Mouse (Mus musculus) midbrain, embryonic 13.5 days (tissue): ENCODE measurements around the gene Clec1b. TPM values are rescaled to one million over a fixed set of nuclear protein-coding genes. Genes with fewer than 3 reads are reported as not detected.

Experiments used
- ATAC-seq: fragments of 200-750 bp; cut with Nextera tagmentation; 2 replicates; pipeline ENCODE4 v1.8.0; 2017; ENCODE audit warnings: mild to moderate bottlenecking, moderate TSS enrichment, moderate library complexity
- H3K27ac ChIP-seq: fragments of 300-500 bp; sonication (generic); 2 replicates; pipeline ENCODE4 v1.5.1; 2015; ENCODE audit warnings: inconsistent platforms, mild to moderate bottlenecking, moderate library complexity
- H3K27me3 ChIP-seq: fragments of 300-500 bp; sonication (generic); 2 replicates; pipeline ENCODE4 v1.6.1; 2015; ENCODE audit warnings: mild to moderate bottlenecking, inconsistent platforms
- H3K36me3 ChIP-seq: fragments of 300-500 bp; sonication (generic); 2 replicates; pipeline ENCODE4 v1.6.1; 2015; ENCODE audit warnings: mild to moderate bottlenecking, inconsistent platforms
- H3K4me1 ChIP-seq: fragments of 300-500 bp; sonication (generic); replicated peaks from 2 replicates; pipeline ENCODE4 v1.6.1; 2015; ENCODE audit warnings: inconsistent platforms
- H3K4me2 ChIP-seq: fragments of 300-500 bp; sonication (generic); replicated peaks from 2 replicates; pipeline ENCODE4 v1.6.1; 2015; ENCODE audit warnings: moderate library complexity, mild to moderate bottlenecking, inconsistent platforms
- H3K4me3 ChIP-seq: fragments of 300-500 bp; sonication (generic); replicated peaks from 2 replicates; pipeline ENCODE4 v1.5.1; 2015; ENCODE audit warnings: mild to moderate bottlenecking, inconsistent platforms
- H3K9ac ChIP-seq: fragments of 300-500 bp; sonication (generic); replicated peaks from 2 replicates; pipeline ENCODE4 v1.6.1; 2015; ENCODE audit warnings: mild to moderate bottlenecking, inconsistent platforms
- H3K9me3 ChIP-seq: fragments of 300-500 bp; sonication (generic); 2 replicates; pipeline ENCODE4 v1.6.1; 2016; ENCODE audit warnings: mild to moderate bottlenecking, inconsistent platforms
- WGBS: fragments of 180-500 bp; shearing (Covaris S2); methylation state at CpG from one replicate; pipeline ENCODE4 v1.1.7; 2015; 5-methylcytosine and 5-hydroxymethylcytosine counted together
- polyA plus RNA-seq: library from polyadenylated mRNA; unstranded; fragments of >200 nt; fragmentation: Nextera tagmentation; extraction: Ambion mirVana; gene quantifications from 2 replicates; pipeline ENCODE4 v1.2.1, GENCODE M21; 2015

The Clec1b gene
- polyA plus RNA-seq, 1 experiment from 2014 or later: 3.9 TPM

GRCm38 (mm10) chr6:129383466-129383865, 13.6 kb upstream of the Clec1b start:
- H3K36me3 ChIP-seq: no peaks in the 10 kb centered on the region
- whole genome bisulfite sequencing: 92% methylated on average over 3 of the region's 3 CpGs
- no peaks in the 10 kb centered on the region for H3K9me3 ChIP-seq
- H3K4me3 ChIP-seq: no peak overlapping the region
- H3K4me2 ChIP-seq: no peak overlapping the region
- no peak for ATAC-seq
- no peak overlapping the region for H3K9ac ChIP-seq
- no peaks in the 10 kb centered on the region for H3K27me3 ChIP-seq
- 0 out of 2 replicates have a peak, but pooled peaks cover 5% of the 10 kb centered on the region for H3K4me1 ChIP-seq
- H3K27ac ChIP-seq: no peak overlapping the region

DNA sequence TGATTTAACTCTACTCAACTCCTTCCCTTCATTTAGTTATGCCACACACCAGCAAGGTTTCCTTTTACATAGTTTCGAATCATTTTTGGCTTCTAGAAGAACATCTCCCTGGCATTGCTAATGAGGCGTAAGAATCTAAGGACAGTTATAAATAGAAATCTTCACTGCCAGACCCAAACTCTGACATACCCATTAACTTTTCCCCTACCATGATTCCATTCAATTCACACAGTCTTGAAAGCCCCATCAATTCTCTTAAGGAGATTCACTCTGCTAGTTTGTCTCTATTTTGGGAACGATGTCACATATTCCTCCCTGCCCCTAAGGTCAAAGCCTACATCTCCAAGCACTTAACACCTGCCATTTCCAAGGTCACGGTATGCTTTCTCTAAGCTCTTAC, 12.1 kb upstream of the Clec1b start:
- 71% methylated on average over 4 of the region's 4 CpGs for WGBS

DNA sequence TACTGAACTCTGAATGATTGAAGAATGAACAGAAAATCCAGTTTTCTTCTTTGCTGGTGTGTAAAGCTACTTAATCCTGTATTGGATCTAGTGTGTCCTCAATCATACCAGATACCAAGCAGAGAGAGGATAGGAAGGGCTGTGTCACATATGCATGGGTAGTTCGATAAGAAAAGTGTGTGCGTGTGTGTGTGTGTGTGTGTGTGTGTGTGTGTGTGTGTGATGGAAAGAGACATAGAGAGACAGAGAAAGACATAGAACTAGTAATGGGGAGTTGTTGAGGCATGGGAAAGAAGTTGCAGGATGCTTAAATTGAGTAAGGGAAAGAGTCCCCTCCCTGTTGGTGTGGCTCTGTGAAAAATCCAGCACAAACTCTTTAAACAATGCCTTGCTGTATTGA, 11.3 kb upstream of the Clec1b start, which contains the start of gene Clec12b:
Clec12b (minus strand) TSS at position 101 of the 400 bp plus-strand sequence.
- Histone ChIP-seq H3K9me3 (no peaks in the 10 kb centered on the region), H3K4me2 (no peak within 1 kb of the TSS), H3K36me3 (no peaks in the 10 kb centered on the region), H3K27ac (no peak within 1 kb of the TSS), H3K9ac (no peak within 1 kb of the TSS), H3K4me1 (0 out of 2 replicates have a peak, but pooled peaks cover 5% of the 10 kb centered on the region), H3K4me3 (no peak within 1 kb of the TSS), H3K27me3 (no peaks in the 10 kb centered on the region)
- WGBS: 83% methylated on average over 2 of the region's 2 CpGs
- ATAC-seq: no peak

More for the DNA sequence above, 12.1 kb upstream of the Clec1b start:
- Histone ChIP-seq H3K36me3 (no peaks in the 10 kb centered on the region), H3K27me3 (no peaks in the 10 kb centered on the region), H3K4me1 (0 out of 2 replicates have a peak, but pooled peaks cover 5% of the 10 kb centered on the region), H3K27ac (no peak overlapping the region), H3K9ac (no peak overlapping the region), H3K9me3 (no peaks in the 10 kb centered on the region), H3K4me3 (no peak overlapping the region), H3K4me2 (no peak overlapping the region)
- no peak for ATAC-seq

DNA sequence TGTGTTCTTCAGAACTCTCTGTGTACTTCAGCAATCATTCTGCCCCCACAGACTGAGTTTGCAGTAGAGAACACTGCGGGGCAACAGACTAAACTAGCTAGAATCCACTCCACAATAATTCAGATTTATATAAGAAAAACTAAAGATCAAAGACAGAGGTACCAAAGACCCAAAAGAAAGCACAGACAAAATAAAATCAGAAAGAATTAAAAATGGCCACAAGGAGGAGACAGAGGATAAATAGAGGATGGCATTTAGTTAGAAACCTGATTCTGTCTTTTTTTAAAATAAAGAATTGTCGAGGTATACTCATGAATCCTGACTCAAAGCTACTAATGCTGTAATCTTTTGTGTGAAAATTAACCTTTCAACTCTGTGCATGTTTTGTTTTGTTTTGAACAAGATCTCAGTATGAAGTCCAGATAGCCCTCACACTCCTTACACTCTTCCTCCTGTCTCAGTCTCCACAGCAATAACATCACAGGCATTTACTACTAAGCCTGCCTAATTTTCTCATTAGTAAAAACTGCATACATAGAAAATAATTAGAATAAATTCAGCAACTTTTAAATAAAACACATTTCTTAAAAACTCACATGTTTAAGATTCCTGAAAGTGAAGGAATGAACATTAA, 3.9 kb upstream of the Clec1b start:
- WGBS: 32% methylated on average over 2 of the region's 2 CpGs
- Histone ChIP-seq H3K9me3 (no peaks in the 10 kb centered on the region), H3K36me3 (no peaks in the 10 kb centered on the region), H3K4me2 (no peak overlapping the region), H3K27ac (no peak overlapping the region), H3K9ac (no peak overlapping the region), H3K27me3 (no peaks in the 10 kb centered on the region), H3K4me1 (no peaks in the 10 kb centered on the region), H3K4me3 (no peak overlapping the region)
- 0 out of 2 replicates have a peak, but pooled peaks have one; percentile 45 for ATAC-seq

DNA sequence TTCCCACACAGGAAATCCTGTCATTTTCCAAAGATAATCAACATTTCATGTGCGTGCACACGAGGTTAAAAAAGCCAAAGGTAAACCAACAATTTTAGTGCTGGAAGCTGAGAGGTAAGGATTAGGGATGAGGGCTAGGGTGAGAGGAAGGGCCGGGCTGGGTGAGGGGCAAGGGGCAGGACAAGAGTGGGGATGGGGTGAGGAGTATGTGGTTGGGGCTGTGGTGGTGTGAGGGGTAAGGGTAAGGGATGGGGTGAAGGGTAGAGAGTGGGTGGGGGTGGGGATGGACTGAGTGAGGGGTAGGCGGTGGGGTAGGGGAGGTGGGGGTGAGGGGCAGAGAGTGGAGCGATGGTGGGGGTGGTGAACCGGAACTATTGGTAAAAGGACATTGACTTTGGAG, 3.4 kb upstream of the Clec1b start:
- H3K9ac ChIP-seq: no peak overlapping the region
- H3K4me1 ChIP-seq: no peaks in the 10 kb centered on the region
- H3K9me3 ChIP-seq: no peaks in the 10 kb centered on the region
- H3K27me3 ChIP-seq: no peaks in the 10 kb centered on the region
- no peak overlapping the region for H3K27ac ChIP-seq
- H3K4me2 ChIP-seq: no peak overlapping the region
- no peaks in the 10 kb centered on the region for H3K36me3 ChIP-seq
- WGBS: 77% methylated on average over 6 of the region's 6 CpGs
- ATAC-seq: peak; percentile 87
- H3K4me3 ChIP-seq: no peak overlapping the region

GRCm38 (mm10) chr6:129399945-129400344, 2.8 kb downstream of the Clec1b start:
- Histone ChIP-seq H3K4me3 (no peak overlapping the region), H3K9ac (no peak overlapping the region), H3K27ac (no peak overlapping the region), H3K4me2 (no peak overlapping the region), H3K4me1 (no peaks in the 10 kb centered on the region), H3K9me3 (no peaks in the 10 kb centered on the region), H3K36me3 (no peaks in the 10 kb centered on the region), H3K27me3 (no peaks in the 10 kb centered on the region)
- no peak for ATAC-seq
- WGBS: 67% methylated on average over 6 of the region's 6 CpGs

DNA sequence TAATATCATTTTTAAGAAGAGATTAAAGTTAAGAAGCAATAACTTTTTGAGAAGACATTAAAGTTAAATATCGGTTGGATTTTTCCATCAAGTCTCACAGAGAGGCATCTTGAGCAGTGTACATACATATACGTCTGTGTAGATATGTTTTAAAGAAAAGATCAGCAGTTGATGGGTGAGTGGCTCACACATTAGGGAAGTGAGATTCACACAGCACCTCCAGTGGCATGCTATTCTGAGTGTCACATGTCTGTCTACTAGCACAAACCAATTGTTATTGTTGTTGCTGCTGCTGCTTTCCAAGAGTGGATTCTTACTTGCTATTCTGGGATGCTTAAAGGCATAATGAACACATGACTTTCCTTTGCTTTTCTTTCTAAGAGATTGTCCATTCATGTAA, 5.3 kb downstream of the Clec1b start:
- Histone ChIP-seq H3K27ac (no peak overlapping the region), H3K27me3 (no peaks in the 10 kb centered on the region), H3K9ac (no peak overlapping the region), H3K4me1 (no peaks in the 10 kb centered on the region), H3K4me3 (no peak overlapping the region), H3K4me2 (no peak overlapping the region), H3K36me3 (no peaks in the 10 kb centered on the region), H3K9me3 (no peaks in the 10 kb centered on the region)
- WGBS: 95% methylated on average over 2 of the region's 2 CpGs
- ATAC-seq: no peak

DNA sequence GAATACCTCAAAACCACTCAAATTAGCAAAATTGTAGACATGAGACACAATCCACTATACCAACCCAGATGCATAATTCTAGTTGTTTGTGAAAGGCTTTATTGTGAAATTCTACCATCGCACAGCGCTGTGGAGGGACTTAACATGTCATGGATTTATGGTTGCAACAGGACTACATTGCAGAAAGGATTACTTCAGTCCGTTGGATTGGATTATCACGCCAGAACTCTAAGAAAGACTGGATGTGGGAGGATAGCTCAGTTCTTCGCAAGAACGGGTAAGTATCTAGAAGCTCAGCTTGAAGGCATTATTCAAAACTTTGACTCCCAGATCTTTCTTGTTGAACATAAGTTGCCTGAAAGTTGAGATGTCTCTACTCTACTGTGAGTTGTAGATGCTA, 6.3 kb downstream of the Clec1b start:
- Histone ChIP-seq H3K9me3 (no peaks in the 10 kb centered on the region), H3K4me1 (no peaks in the 10 kb centered on the region), H3K36me3 (no peaks in the 10 kb centered on the region), H3K27ac (no peak overlapping the region), H3K4me2 (no peak overlapping the region), H3K27me3 (no peaks in the 10 kb centered on the region), H3K9ac (no peak overlapping the region), H3K4me3 (no peak overlapping the region)
- ATAC-seq: no peak
- WGBS: 49% methylated on average over 6 of the region's 6 CpGs

GRCm38 (mm10) chr6:129405999-129406398, 8.9 kb downstream of the Clec1b start:
- Histone ChIP-seq H3K4me2 (no peak overlapping the region), H3K4me3 (no peak overlapping the region), H3K27me3 (no peaks in the 10 kb centered on the region), H3K36me3 (no peaks in the 10 kb centered on the region), H3K27ac (no peak overlapping the region), H3K4me1 (no peaks in the 10 kb centered on the region), H3K9me3 (no peaks in the 10 kb centered on the region), H3K9ac (no peak overlapping the region)
- no peak for ATAC-seq

DNA sequence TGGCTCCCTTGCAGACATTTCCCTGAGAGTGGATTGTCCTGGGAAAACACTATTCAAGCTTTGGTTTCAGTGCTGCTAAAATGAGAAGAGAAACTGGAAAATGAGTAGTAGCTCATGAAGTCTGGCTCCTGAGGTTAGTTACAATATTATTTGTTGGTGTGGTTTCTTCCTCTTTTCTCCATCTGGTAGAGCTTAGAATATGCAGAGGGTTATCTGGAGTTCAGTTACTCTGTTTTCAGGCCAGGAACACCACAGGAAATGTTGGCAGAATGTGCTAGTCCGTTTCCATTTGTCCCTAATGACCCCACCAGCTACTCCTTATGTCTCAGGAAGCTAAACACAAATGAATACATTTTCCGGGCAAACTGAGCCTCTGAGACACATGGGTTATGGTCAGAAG, 10.2 kb downstream of the Clec1b start:
- ATAC-seq: no peak
- 79% methylated on average over 2 of the region's 2 CpGs for WGBS
- Histone ChIP-seq H3K4me2 (no peak overlapping the region), H3K36me3 (no peaks in the 10 kb centered on the region), H3K9me3 (no peaks in the 10 kb centered on the region), H3K27ac (no peak overlapping the region), H3K4me1 (no peaks in the 10 kb centered on the region), H3K27me3 (no peaks in the 10 kb centered on the region), H3K4me3 (no peak overlapping the region), H3K9ac (no peak overlapping the region)

- no peak within 1 kb of the TSS for H3K4me2 ChIP-seq
- no peak within 1 kb of the TSS for H3K4me3 ChIP-seq
- no peaks in the 10 kb centered on the region for H3K36me3 ChIP-seq
- H3K4me1 ChIP-seq: no peaks in the 10 kb centered on the region
- ATAC-seq: no peak
- H3K27ac ChIP-seq: no peak within 1 kb of the TSS
- no peaks in the 10 kb centered on the region for H3K27me3 ChIP-seq
- no peak within 1 kb of the TSS for H3K9ac ChIP-seq
- H3K9me3 ChIP-seq: no peaks in the 10 kb centered on the region
- 89% methylated on average over 2 of the region's 2 CpGs for WGBS
Measured at GRCm38 (mm10) chr6:129408562-129408961, 11.5 kb downstream of the Clec1b start, which contains the start of gene Clec9a. Clec9a (plus strand) TSS chr6:129408862.

DNA sequence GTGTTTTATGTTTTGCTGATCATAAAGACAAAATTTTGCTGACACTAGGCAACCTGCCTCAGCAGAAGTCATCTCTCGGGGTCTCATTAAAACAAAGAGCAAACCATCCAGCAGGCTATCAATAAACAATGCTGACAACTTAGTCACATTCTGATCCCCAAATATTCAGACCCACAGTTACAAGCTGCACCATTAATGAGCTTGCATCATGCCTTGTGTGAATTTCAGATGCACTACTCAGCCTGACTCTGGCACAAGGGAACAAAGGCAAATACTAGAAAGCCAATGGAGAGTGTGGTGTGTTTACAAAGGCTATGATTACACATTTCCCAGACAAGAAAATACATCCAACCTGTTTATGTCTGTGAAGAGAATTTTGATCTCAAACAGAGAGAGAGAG, 17.1 kb downstream of the Clec1b start:
- Histone ChIP-seq H3K4me3 (no peak overlapping the region), H3K27ac (no peak overlapping the region), H3K4me1 (no peaks in the 10 kb centered on the region), H3K9me3 (no peaks in the 10 kb centered on the region), H3K27me3 (no peaks in the 10 kb centered on the region), H3K9ac (no peak overlapping the region), H3K4me2 (no peak overlapping the region), H3K36me3 (no peaks in the 10 kb centered on the region)
- peak; percentile 48; the same call in 1 of the 2 replicates for ATAC-seq
- WGBS: 80% methylated on average over 1 of the region's 1 CpGs

- Histone ChIP-seq H3K4me1 (0 out of 2 replicates have a peak, but pooled peaks cover 5% of the 10 kb centered on the region), H3K27ac (no peak overlapping the region), H3K4me3 (no peak overlapping the region), H3K9ac (no peak overlapping the region), H3K27me3 (no peaks in the 10 kb centered on the region), H3K4me2 (no peak overlapping the region), H3K36me3 (no peaks in the 10 kb centered on the region), H3K9me3 (no peaks in the 10 kb centered on the region)
- 85% methylated on average over 3 of the region's 3 CpGs for WGBS
- ATAC-seq: no peak
Measured at GRCm38 (mm10) chr6:129422311-129422710, 25.2 kb downstream of the Clec1b start.
